Mouse (Mus musculus): ENCODE results near the gene Ccdc40.
A peak's percentile ranks its signal among the peaks of the same experiment; 100 is the strongest.
"Not testable (repeated sequence)": the region's sequence is repeated elsewhere in the genome, so short reads cannot be mapped to it uniquely, and the experiment has no call there.

Gene Ccdc40

DNA sequence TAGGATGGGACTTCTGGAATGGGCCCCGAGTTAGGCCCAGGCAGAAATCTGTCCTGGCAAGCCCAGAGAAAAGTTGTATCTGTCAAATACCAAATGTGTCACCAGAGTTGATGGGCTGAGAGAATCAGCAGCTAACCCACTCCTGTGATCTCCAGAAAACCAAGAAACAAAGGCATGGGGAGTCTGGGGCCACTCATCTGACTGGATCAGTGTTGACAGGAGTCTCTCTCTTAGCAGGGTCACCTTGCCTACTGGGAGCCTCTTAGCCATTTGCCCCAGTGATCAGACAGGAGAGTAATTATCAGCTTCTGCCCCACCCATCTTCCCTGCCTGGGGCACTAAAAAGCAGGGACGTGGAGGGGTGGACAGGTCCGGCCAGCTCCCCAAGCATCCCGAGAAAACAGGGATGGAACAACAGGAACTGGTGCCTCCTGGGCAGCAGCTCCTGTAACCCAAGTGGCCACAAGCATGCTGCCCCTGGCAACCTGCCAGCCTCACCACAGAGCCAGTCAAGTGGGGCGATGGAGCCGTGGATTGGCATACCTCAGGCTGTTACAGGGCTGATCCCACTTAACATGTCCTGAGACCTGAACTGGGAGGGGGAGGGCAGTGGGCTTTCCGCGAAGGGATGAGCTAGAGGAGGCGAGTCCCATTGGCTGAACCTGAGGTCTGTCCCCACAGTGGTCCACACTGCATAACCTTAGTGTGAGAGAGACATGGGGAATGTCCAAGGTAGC is 57.6 kb downstream of the Ccdc40 start:
- DNase-seq (ENCODE audit: low read depth, low spot score) = no peak

DNA sequence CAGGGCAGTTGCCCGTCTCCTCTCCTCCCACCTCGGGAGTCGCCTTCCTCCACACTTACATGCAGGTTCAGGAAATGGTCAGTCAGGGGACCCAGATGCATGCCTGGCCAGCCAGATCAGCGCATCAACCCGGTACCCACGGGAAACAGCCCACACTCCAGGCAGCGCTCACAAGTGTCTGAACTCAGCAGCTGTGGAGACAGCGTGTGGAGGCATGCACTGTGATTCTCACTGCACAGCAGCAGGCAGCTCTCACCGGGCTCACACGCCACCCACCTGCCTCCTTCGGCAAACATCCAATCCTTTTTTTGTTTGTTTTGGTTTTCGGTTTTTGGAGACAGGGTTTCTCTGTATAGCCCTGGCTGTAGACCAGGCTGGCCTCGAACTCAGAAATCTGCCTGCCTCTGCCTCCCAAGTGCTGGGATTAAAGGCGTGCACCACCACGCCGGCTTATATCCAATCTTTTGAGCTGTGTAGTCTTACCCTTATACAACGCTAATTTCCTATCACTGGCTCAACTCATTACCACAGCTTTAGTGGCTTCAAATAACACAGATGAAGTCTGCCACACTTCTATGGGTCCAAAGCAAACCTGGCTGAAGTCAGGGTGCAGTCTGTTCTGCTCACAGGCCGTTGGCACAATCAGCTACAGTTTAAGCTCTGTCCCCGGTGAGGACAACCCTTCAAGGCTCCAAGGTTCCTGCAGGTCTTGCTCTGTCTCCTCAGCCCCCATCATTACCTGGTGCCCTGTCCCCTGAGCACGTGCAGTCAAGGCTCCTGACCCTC is 59.0 kb downstream of the Ccdc40 start:
- DNase-seq (ENCODE audit: low read depth, low spot score) = no peak

DNA sequence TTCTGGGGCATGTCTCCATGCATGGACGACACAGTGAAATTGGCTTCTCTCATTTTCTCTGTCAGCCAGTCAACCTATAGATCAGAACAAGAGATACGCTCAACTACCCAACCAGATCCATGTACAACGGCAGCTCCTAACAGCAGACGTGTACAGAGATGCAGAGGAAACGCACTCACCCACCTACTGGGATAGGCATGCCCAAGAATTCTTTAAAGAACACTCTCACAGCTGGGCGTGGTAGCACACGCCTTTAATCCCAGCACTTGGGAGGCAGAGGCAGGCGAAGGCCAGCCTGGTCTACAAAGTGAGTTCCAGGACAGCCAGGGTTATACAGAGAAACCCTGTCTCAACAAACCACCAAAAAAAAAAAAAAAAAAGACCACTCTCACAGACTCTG is 64.5 kb downstream of the Ccdc40 start:
- not testable (repeated sequence) for DNase-seq (ENCODE audit: low read depth, low spot score)

DNA sequence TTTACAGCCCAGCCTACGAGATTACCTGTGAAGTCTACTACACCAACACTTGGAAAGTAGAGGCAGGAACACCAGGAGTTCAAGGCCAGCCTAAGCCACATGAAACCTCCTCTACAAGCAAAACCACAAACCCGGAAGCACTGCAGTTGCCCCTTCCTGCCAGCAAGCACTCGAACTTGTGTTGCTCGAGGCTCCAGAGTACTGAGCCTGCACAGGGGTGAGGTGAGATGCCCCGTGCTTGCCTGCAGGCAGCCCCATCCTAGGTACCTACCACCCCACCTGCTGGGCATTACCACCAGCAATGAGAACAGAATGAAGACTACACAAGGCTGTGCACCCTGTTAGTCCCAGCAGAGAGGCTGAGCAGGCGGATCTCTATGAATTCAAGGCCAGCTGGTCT is 69.6 kb downstream of the Ccdc40 start:
- DNase-seq (ENCODE audit: low read depth, low spot score) = no peak

DNA sequence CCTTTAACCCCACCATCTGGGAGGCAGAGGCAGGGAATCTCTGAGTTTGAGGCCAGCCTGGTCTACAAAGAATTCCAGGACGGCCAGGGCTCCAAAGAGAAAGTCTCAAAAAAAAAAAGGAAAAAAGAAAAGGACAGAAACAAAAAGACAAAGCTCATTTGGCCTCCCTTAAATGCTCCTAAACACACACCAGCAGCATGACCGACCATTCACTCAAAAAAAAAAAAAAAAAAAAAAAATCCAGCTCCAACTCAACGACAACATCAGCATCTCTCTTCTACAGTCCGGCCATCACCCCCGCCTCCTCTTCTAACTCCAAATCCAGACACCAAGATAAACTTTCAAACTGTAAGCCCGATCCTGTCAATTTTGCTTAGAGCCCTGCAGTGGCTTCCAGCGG is 70.5 kb downstream of the Ccdc40 start:
- DNase-seq (ENCODE audit: low read depth, low spot score) = no peak

DNA sequence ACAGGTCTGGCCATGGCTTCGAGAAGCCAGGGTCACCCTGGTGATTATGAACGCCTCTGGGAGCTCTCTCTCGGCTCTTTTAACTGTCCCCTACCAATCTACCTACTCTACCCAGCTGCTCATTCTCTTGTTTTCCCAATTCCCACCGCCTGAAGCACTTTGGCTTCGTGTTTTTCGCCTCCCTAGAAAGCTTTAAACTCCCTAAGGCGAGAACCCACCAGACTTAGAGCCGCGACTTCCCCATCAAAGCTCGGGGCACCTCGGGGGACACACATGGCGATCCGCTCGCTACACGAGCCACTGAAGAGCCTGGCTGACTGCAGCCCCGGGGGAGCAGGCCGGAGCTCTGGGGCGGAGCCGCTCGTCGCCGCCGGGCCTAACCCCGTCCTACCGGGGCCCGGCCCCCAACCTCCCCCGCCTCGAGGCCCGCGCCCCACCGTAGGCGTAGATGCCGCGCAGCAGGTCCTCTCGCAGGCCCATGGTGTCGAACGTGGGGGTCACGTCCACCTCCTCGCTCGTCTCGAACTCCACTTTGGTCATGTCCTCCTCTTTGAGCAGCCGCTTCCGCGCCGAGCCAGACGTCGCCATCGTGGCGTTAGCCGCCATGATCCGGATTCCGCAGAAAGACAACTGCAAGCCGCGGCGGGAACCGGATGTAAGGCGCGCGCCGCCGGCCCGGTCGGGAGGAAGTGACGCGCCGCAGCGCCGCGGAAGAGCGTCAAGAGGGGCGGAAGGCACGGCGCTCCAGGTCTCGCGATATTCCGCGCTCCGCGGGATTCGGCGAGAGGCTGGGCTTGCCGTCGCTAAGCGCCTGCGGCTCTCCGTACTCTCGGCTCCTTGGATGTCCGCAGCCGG is 71.2 kb downstream of the Ccdc40 start, which contains the start of gene Eif4a3:
Gene Eif4a3, minus strand, starts transcription at position 699 of the 855 bp plus-strand sequence.
- DNase-seq (ENCODE audit: low read depth, low spot score) = peak; percentile 96

DNA sequence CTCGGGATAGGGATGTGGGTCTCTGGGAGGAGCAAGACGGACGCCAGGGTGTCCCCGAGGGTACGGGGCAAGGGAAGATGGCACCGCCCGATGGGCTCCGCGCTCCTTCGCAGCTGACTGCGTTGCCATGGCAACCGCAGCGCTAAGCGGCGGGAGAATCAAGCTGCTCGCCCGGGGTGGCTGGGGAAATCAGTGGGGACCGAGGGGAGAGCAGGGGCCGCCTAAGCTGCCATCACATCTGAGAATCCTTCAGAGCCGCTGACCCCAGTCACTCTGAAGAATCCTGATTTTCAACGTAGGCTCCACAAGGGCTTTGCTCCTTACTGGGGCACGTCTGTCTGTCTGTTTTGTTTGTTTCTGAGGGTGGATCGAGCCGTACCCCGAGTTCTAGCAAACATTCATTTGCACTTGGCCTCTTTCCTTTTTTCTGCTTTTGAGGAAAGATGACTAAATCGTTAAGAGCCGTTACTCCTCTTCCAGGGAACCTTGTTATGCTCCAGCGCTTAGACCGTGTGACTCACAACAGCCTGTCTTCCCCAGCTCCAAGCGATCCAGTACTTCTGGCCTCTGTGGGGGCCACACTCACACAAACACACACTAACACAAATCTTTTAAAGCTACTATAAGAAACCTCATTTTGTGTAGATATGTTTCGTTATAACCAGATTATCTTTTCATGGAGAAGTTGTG is 72.0 kb downstream of the Ccdc40 start:
- DNase-seq (ENCODE audit: low read depth, low spot score) = peak; percentile 28

DNA sequence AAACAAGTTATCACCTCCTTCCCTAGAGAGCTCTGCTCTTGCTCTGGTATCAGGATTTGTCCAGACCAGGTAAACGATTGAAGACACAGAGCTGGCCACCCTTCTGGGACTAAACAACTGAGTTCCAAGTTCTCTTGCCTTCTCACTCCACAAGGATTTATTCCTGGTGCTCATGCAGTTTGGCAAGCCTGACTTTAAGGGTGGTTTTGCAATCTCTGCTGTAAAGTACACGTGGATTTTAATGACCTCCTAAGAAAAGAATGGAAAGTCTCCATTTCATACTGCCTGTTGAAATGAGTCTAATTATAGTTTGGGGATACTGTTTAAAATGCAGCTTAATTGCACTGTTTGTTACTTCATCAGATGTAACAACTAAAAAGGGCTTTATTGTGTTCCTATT is 72.6 kb downstream of the Ccdc40 start:
- DNase-seq (ENCODE audit: low read depth, low spot score) = no peak

DNA sequence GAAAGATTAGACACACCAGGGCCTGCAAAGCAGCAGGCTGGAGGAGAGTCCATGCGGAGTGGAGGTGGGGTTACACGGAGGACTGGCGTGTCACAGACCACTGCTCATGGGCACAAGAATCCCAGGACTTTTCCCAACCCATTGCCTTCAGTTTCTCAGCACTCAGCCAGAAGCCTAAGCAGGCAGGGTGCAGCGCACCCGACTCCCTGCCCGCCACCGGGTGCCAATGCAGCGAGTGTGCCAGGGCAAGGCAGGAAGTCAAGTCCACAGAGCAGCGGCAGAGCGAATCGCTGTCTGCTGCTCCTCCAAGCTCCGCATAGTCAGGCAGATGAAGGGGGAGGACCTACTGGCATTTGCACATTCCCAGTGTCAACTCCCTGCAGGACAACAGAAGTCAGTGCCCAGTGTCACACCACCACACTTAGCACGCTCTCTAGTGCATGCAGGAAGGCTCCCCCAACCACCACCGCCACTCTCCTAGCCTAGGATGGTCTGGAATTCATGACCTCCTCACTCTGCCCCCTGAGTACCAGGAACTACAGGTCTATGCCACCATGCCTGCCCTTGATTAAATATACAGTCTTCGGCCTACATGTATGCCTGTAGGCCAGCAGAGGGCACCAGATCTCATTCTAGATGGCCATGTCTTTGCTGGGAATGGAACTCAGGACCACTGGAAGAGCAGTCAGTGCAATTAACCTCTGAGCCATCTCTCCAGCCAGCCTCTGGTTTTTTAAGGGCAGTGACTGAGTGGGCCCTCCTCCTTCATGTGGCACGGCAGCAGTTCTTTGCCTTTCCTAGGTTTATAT is 76.7 kb downstream of the Ccdc40 start:
- no peak for DNase-seq (ENCODE audit: low read depth, low spot score)

DNA sequence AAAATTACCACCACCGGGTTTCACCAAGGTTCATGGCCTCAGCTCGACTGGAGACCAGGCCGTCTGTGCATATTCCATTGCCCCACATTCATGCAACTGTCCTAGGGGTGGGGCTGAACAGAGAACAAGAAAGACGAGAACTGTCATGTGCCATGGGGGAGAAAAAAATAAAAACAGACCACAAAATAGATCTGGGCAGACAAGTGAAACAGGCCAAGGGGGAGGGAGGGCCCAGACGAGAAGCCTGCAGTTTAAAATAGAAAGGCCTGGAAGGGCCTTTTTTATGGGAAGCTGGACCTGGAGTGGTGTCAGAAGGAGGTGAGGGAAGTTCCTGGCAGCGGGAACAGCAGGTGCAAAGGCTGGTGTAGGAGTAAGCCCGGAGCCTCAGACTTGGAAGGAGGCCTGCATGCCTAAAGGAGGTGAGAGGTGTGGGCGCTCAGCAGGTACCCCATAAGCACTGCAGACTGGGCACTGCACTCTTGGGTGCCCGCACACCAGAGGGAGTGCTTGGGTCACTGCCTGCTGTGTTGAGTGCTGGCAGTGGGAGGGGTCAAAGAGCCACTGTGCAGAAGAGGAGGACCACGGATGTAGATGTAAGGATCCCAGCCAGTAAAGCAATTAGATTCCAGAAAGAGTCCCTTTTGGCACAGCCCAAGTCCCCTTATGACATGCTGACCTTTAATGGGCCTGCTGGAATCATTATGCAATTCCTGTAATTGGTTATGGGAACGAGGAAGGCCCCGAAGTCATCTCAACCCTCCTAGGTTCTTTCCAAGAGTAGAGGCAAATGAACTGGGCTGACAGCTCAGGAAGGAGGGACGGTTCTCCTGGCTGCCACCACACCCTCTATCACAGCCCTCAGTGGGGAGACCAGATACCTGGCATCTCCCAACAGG is 78.6 kb downstream of the Ccdc40 start:
- DNase-seq (ENCODE audit: low read depth, low spot score) = no peak

DNA sequence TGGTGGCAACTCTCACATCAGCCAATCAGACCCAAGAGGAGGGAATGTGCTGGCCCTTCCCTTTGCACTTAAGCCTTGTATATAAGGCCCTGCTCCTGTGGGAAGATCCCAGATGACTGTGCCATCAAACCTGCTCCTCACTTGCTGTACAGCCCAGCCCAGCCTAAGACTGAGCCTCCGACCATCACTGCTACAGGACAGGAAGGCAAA is 79.2 kb downstream of the Ccdc40 start, which contains the start of gene Card14:
Gene Card14, plus strand, starts transcription at position 111 of the 210 bp plus-strand sequence.
- DNase-seq (ENCODE audit: low read depth, low spot score) = no peak

DNA sequence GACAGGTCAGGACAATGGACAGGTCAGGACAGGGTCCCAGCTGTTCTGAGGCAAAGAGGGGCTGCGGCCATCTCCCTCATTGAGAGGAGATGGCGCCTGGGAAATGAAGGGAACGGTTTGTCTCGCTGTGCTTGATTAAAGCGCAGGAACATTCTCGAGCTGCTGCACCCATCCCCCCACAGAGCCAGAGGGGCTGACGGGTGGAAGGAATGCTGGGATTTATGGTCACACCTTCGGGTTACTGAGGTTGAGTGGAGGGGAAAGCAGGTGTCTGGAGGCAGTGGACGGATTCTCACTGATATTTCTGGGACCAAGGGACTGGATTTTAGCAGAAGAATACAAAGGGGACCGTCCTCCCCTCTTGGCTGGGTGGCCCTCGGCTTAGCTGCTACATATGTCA is 79.5 kb downstream of the Ccdc40 start:
- DNase-seq (ENCODE audit: low read depth, low spot score) = no peak

DNA sequence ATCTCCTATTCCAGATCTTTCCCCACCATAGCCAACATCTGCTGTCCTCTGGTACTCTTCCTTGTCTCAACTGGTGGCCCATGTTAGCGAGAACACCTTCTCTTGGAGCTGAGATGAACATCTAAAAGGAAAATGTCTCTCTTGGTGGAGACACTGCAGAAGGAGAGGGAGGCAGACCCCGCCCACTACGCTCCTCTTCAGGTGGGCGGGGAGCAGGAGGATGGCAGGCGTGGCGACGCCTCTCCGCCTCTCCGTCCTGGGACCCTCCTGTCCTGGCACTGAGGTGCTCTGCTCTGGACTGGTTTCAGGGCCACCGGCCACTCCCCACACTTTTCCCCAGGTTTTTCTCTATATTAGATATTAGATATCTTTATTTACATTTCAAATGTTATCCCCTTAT is 82.2 kb downstream of the Ccdc40 start:
- no peak for DNase-seq (ENCODE audit: low read depth, low spot score)

DNA sequence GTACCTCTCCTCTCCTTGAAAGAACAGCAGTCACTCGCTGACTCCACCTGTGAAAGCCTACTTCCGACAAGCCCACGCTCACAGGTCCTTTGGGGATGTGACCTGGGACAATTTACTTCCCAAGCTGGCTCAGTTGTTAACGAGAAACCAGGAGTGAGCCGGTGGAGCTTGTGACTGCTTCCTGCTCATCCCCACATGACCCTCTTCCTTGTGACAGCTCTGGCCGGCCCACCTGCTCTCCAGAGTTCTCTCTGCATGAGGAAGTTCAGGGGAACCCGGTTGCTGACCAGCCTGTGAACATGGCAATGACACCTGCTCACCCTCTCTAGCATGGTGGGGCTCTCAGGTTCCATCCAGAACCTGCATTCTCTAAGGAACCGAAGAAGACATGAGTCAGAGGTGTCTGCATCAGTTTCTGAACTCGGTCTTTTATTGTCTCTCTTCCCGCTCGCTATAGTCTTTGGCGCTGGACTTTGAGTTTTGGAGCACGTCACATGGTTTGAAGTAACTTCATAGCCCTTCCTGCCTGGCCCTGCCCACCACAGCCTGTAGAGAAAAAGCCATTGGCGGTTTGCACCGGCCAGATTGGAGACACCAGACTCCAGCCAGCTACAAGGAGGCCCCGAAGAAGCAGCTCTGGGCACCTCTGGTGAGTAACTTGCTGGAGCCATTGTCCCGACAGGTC is 86.0 kb downstream of the Ccdc40 start:
- no peak for DNase-seq (ENCODE audit: low read depth, low spot score)

Measured in c-Kit-negative CD71-positive TER-119-positive erythroid progenitor cells, embryonic 14.5 days (primary cell).